19 mouse cellular contexts compared by ENCODE assay signal in the genomic region with DNA sequence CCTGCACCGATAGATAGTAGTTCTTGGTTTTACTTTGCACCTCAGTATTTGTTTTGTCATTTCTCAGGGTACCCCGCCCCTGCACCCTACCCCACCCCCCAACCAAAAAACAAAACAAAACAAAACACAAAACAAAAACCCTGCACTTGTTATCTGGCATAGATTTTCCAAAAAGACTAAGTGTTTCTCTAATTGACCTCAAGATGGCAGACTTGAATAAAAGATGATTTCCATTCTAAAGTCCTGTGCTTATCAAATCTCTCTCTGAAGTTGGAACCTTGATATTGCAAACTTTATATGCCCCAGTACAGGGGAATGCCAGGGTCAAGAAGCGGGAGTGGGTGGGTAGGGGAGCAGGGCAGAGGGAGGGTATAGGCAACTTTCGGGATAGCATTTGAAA. TPM values are rescaled to one million over a fixed set of nuclear protein-coding genes. Genes with fewer than 3 reads are reported as not detected.
DNase-seq lines count a peak whose midpoint lies in the region; ATAC-seq and TF ChIP-seq lines count a peak whose summit lies in the region.
"Had no signal": no experiment of that assay in that cellular context is flagged by ENCODE, and none has a peak within 500 bp of the region (broad histone marks: within the 10 kb centered on the region; RNA-seq: fewer than 3 reads in every experiment).

No protein-coding gene starts in this region.

- no peak overlapping the region for H3K27ac ChIP-seq in forebrain, postnatal 0 days (ENCODE audit: low read depth, low read length)
- H3K27ac ChIP-seq in forebrain, embryonic 16.5 days (ENCODE audit: low read length), result no peak overlapping the region
- H3K27ac ChIP-seq in liver, adult 2 months (replicated peaks; ENCODE audit: insufficient read depth, low read depth, low read length), result no peak overlapping the region
- H3K27ac ChIP-seq in liver, embryonic 12.5 days, result no peak overlapping the region
- H3K27ac ChIP-seq: hindbrain, embryonic 13.5 days; kidney, embryonic 15.5 days; limb, embryonic 12.5 days had no signal

- ATAC-seq in forebrain, postnatal 0 days, result no peak
- ATAC-seq in forebrain, embryonic 16.5 days, result no peak
- no peak for ATAC-seq in liver, embryonic 12.5 days
- ATAC-seq: activated CD4-positive, CD25-positive, alpha-beta regulatory T cell, adult 4 months had no signal

- no peaks in the 10 kb centered on the region for H3K27me3 ChIP-seq in forebrain, postnatal 0 days (ENCODE audit: insufficient read depth, low read length)
- H3K27me3 ChIP-seq in forebrain, embryonic 16.5 days (replicated peaks; ENCODE audit: control insufficient read depth, insufficient read depth, low read length), result no peaks in the 10 kb centered on the region; the same call in 1 of the 2 replicates
- H3K27me3 ChIP-seq in liver, adult 2 months (ENCODE audit: control insufficient read depth, insufficient read depth, low read length), result no peaks in the 10 kb centered on the region
- no peaks in the 10 kb centered on the region for H3K27me3 ChIP-seq in liver, embryonic 12.5 days (replicated peaks)
- H3K27me3 ChIP-seq in myocyte (ENCODE audit: control insufficient read depth, insufficient read depth, insufficient read length), result no peaks in the 10 kb centered on the region
- H3K27me3 ChIP-seq: kidney, embryonic 15.5 days; limb, embryonic 12.5 days had no signal

- no peak for TF ChIP-seq POLR2A in liver, adult 2 months (IDR thresholded peaks at IDR 0.05; ENCODE audit: extremely low read depth, insufficient read depth, low read length)
- TF ChIP-seq POLR2A in myocyte (IDR thresholded peaks at IDR 0.05; ENCODE audit: insufficient read length, low read depth), result no peak

- no peaks in the 10 kb centered on the region for H3K4me1 ChIP-seq in forebrain, postnatal 0 days (ENCODE audit: insufficient read depth)
- peaks cover 2% of the 10 kb centered on the region; the same call in 1 of the 2 replicates for H3K4me1 ChIP-seq in forebrain, embryonic 16.5 days (replicated peaks; ENCODE audit: control insufficient read depth, insufficient read depth, low read length)
- H3K4me1 ChIP-seq in liver, adult 2 months (ENCODE audit: control insufficient read depth, insufficient read depth, low read length), result no peaks in the 10 kb centered on the region
- no peaks in the 10 kb centered on the region for H3K4me1 ChIP-seq in liver, embryonic 12.5 days
- H3K4me1 ChIP-seq: kidney, embryonic 15.5 days; limb, embryonic 12.5 days had no signal

- no peaks in the 10 kb centered on the region for H3K79me2 ChIP-seq in liver, adult 2 months (ENCODE audit: control insufficient read depth, insufficient read depth, low read length)
- H3K79me2 ChIP-seq in myocyte (ENCODE audit: control insufficient read depth, insufficient read depth), result no peaks in the 10 kb centered on the region

- no peak overlapping the region for H3ac ChIP-seq in myocyte (ENCODE audit: control insufficient read depth, insufficient read length)

- no peak overlapping the region for H3K4me2 ChIP-seq in forebrain, postnatal 0 days (ENCODE audit: low read depth)
- H3K4me2 ChIP-seq in forebrain, embryonic 16.5 days (ENCODE audit: low read length), result no peak overlapping the region
- no peak overlapping the region for H3K4me2 ChIP-seq in liver, embryonic 12.5 days
- peak overlapping the region; percentile 6 for H3K4me2 ChIP-seq in myocyte (ENCODE audit: low read depth)
- H3K4me2 ChIP-seq: heart, embryonic 11.5 days; hindbrain, embryonic 13.5 days; kidney, embryonic 15.5 days; limb, embryonic 12.5 days had no signal

- peak; percentile 60 for TF ChIP-seq CTCF in forebrain, postnatal 0 days (IDR thresholded peaks at IDR 0.05; ENCODE audit: low read depth)
- no peak for TF ChIP-seq CTCF in liver, adult 2 months (IDR thresholded peaks at IDR 0.05; ENCODE audit: low read depth, low read length)

- DNase-seq in forebrain, postnatal 0 days, result peak; percentile 34
- peak; percentile 4 for DNase-seq in liver, adult 2 months (ENCODE audit: extremely low read depth, low read depth, low spot score)
- peak; percentile 50 for DNase-seq in NIH3T3 (ENCODE audit: low read depth)
- DNase-seq in adrenal gland, postnatal 25 days, result no peak
- no peak for DNase-seq in kidney, adult 18-20 months
- DNase-seq: cerebellum, postnatal 36 days; gastrocnemius, postnatal 10 days; layer of hippocampus, adult 9-11 months; lung, adult 2 months had no signal

- H3K9ac ChIP-seq in forebrain, postnatal 0 days, result no peak overlapping the region
- H3K9ac ChIP-seq in forebrain, embryonic 16.5 days (replicated peaks; ENCODE audit: low read depth, low read length), result no peak overlapping the region
- no peak overlapping the region for H3K9ac ChIP-seq in liver, adult 2 months (ENCODE audit: low read depth, low read length)
- no peak overlapping the region for H3K9ac ChIP-seq in liver, embryonic 12.5 days
- H3K9ac ChIP-seq: hindbrain, embryonic 13.5 days; kidney, embryonic 15.5 days; limb, embryonic 12.5 days had no signal

- 72% methylated on average over 4 of the region's 4 CpGs for WGBS in forebrain, postnatal 0 days
- WGBS in forebrain, embryonic 16.5 days, result 69% methylated on average over 4 of the region's 4 CpGs
- 59% methylated on average over 4 of the region's 4 CpGs for WGBS in liver, adult 2 months
- WGBS in liver, embryonic 12.5 days (ENCODE audit: insufficient replicate concordance), result 47% methylated on average over 4 of the region's 4 CpGs

- H3K4me3 ChIP-seq in forebrain, postnatal 0 days (ENCODE audit: low read depth, low read length), result no peak overlapping the region
- no peak overlapping the region for H3K4me3 ChIP-seq in forebrain, embryonic 16.5 days (replicated peaks; ENCODE audit: low read length)
- no peak overlapping the region for H3K4me3 ChIP-seq in liver, adult 2 months (ENCODE audit: insufficient read depth, low read depth, low read length)
- no peak overlapping the region for H3K4me3 ChIP-seq in liver, embryonic 12.5 days
- H3K4me3 ChIP-seq in myocyte, result no peak overlapping the region
- H3K4me3 ChIP-seq: erythroblast, embryonic 14.5 days; hindbrain, embryonic 13.5 days; kidney, embryonic 15.5 days; limb, embryonic 12.5 days had no signal

- H3K9me3 ChIP-seq in forebrain, postnatal 0 days (ENCODE audit: low read length), result no peaks in the 10 kb centered on the region
- H3K9me3 ChIP-seq in forebrain, embryonic 16.5 days (ENCODE audit: control insufficient read depth, low read length), result no peaks in the 10 kb centered on the region
- no peaks in the 10 kb centered on the region for H3K9me3 ChIP-seq in liver, embryonic 12.5 days (replicated peaks)
- H3K9me3 ChIP-seq: hindbrain, embryonic 13.5 days; kidney, embryonic 15.5 days; limb, embryonic 12.5 days had no signal

- no peaks in the 10 kb centered on the region for H3K36me3 ChIP-seq in forebrain, postnatal 0 days (ENCODE audit: insufficient read depth)
- H3K36me3 ChIP-seq in forebrain, embryonic 16.5 days (ENCODE audit: control insufficient read depth, insufficient read depth), result no peaks in the 10 kb centered on the region
- no peaks in the 10 kb centered on the region for H3K36me3 ChIP-seq in liver, adult 2 months (ENCODE audit: control insufficient read depth, insufficient read depth, low read length)
- H3K36me3 ChIP-seq in liver, embryonic 12.5 days, result no peaks in the 10 kb centered on the region
- no peaks in the 10 kb centered on the region for H3K36me3 ChIP-seq in myocyte (ENCODE audit: control insufficient read depth, insufficient read depth)
- H3K36me3 ChIP-seq: hindbrain, embryonic 13.5 days; kidney, embryonic 15.5 days; limb, embryonic 12.5 days had no signal

TF ChIP-seq in myocyte, 11 proteins besides CTCF, POLR2A, EP300 and RAD21:
- no peak for TF ChIP-seq MYOD1 (IDR thresholded peaks at IDR 0.05; ENCODE audit: control insufficient read depth in 1 of 3, insufficient read length in 2 of 3, low read depth in 2 of 3)

RNA-seq across cellular contexts. Expression of gene Sh3gl2, which starts 43.8 kb away (rescaled TPM):
- total RNA-seq in forebrain, postnatal 0 days (2014; rRNA removed), result 29.3 and 31.9 TPM in 2 replicates
- 122 and 123 TPM in 2 replicates for polyA plus RNA-seq in forebrain, postnatal 0 days (2015; fragmentation: Nextera tagmentation; extraction: Ambion mirVana)
- 104 TPM in 2 replicates for polyA plus RNA-seq in forebrain, embryonic 16.5 days (2015; fragmentation: Nextera tagmentation; extraction: Ambion mirVana)
- total RNA-seq in liver, adult 2 months (2014; rRNA removed), result 0.09 TPM in 1 of 2 replicates, not detected in the other
- not detected in 2 replicates for polyA plus RNA-seq in liver, adult 2 months (2012; rRNA removed)
- polyA plus RNA-seq in liver, embryonic 12.5 days (2016; fragmentation: Nextera tagmentation; extraction: Ambion mirVana), result 0.17 and 0.18 TPM in 2 replicates
- polyA plus RNA-seq in myocyte (2012; fragmentation: generic; extraction: Trizol), result not detected
- 21.6 and 32.2 TPM in 2 replicates for total RNA-seq in adrenal gland, postnatal 25 days (2021)
- total RNA-seq: megakaryocyte-erythroid progenitor cell, adult 5-6 weeks had no signal
- polyA plus RNA-seq: activated CD4-positive, CD25-positive, alpha-beta regulatory T cell, adult 4 months; erythroblast, embryonic 14.5 days had no signal

Comparison
In these comparisons a context has a peak if more than half of its experiments do, and no peak if none do; other contexts are left out.
1. DNase-seq: peak in forebrain, postnatal 0 days (single experiment), liver, adult 2 months (single experiment) and NIH3T3 (single experiment); none in adrenal gland, postnatal 25 days (single experiment) and kidney, adult 18-20 months (single experiment).
2. RNA of gene Sh3gl2, which starts 43.8 kb away (polyA plus RNA-seq): 122 to 123 TPM in forebrain, postnatal 0 days and 104 TPM in forebrain, embryonic 16.5 days; 0.17 to 0.18 TPM in liver, embryonic 12.5 days, not detected in liver, adult 2 months and not detected in myocyte (single experiment); every median in the first group is over 10 times any median in the second.